Mouse (Mus musculus) stomach, postnatal 0 days (tissue): ENCODE results near the gene Col23a1. TPM values are rescaled to one million over a fixed set of nuclear protein-coding genes. Genes with fewer than 3 reads are reported as not detected.

ENCODE experiments used
- ATAC-seq: fragments of 200-750 bp; cut with Nextera tagmentation; 2 replicates; pipeline ENCODE4 v1.8.0; 2017; ENCODE audit not compliant: low FRiP score, low TSS enrichment
- DNase-seq: peaks from one replicate; pipeline ENCODE4 v3.0.0-alpha.2; 2016; ENCODE audit warnings: low spot score
- H3K27ac ChIP-seq: fragments of 300-500 bp; sonication (generic); replicated peaks from 2 replicates; pipeline ENCODE4 v1.5.1; 2014; ENCODE audit warnings: mild to moderate bottlenecking, control low read depth
- H3K27me3 ChIP-seq: fragments of 300-500 bp; sonication (generic); 2 replicates; pipeline ENCODE4 v1.6.1; 2014; ENCODE audit warnings: low read length; ENCODE audit not compliant: control insufficient read depth, insufficient read depth
- H3K36me3 ChIP-seq: fragments of 300-500 bp; sonication (generic); 2 replicates; pipeline ENCODE4 v1.6.1; 2014; ENCODE audit warnings: low read length, mixed read lengths; ENCODE audit not compliant: control insufficient read depth, insufficient read depth
- H3K4me1 ChIP-seq: fragments of 300-500 bp; sonication (generic); replicated peaks from 2 replicates; pipeline ENCODE4 v1.6.1; 2014; ENCODE audit warnings: antibody characterized with exemption; ENCODE audit not compliant: control insufficient read depth, insufficient read depth
- H3K4me2 ChIP-seq: fragments of 300-500 bp; sonication (generic); replicated peaks from 2 replicates; pipeline ENCODE4 v1.6.1; 2014; ENCODE audit warnings: low read depth, mild to moderate bottlenecking, control low read depth, moderate library complexity
- H3K4me3 ChIP-seq: fragments of 300-500 bp; sonication (generic); 2 replicates; pipeline ENCODE4 v1.5.1; 2014; ENCODE audit warnings: low read depth, low read length, control low read depth
- H3K9ac ChIP-seq: fragments of 300-500 bp; sonication (generic); 2 replicates; pipeline ENCODE4 v1.6.1; 2014; ENCODE audit warnings: mild to moderate bottlenecking, low read length, control low read depth, mixed read lengths
- H3K9me3 ChIP-seq: fragments of 300-500 bp; sonication (generic); 2 replicates; pipeline ENCODE4 v1.6.1; 2016; ENCODE audit warnings: low read length; ENCODE audit not compliant: control insufficient read depth
- CTCF ChIP-seq: IDR thresholded peaks from 2 replicates; pipeline ENCODE4 v1.5.1; 2016; ENCODE audit warnings: antibody characterized with exemption, low read depth, mild to moderate bottlenecking, moderate library complexity
- EP300 ChIP-seq: optimal IDR thresholded peaks from 2 replicates; pipeline ENCODE3; 2016; ENCODE audit warnings: antibody characterized with exemption
- WGBS: fragments of 180-500 bp; shearing (Covaris S2); extraction: QIAGEN DNeasy Blood & Tissue Kit; methylation state at CpG from one replicate; pipeline ENCODE4 v1.1.7; 2014; 5-methylcytosine and 5-hydroxymethylcytosine counted together
- polyA plus RNA-seq: library from polyadenylated mRNA; unstranded; fragments of >200 nt; fragmentation: Nextera tagmentation; extraction: Ambion mirVana; gene quantifications from 2 replicates; pipeline ENCODE4 v1.2.1, GENCODE M21; 2015

Col23a1 gene
- polyA plus RNA-seq: 2.5 and 3.8 TPM in 2 replicates

GRCm38 (mm10) chr11:51289564-51290041 is at the start of gene Col23a1:
Gene Col23a1, plus strand, starts transcription at chr11:51289920.
- under 1% methylated on average over 37 of the region's 38 CpGs for WGBS
- peak; percentile 83 for ATAC-seq
- peak; percentile 83 for DNase-seq

GRCm38 (mm10) chr11:51242897-51243296 is 46.8 kb upstream of the Col23a1 start:
- 90% methylated on average over 2 of the region's 2 CpGs for WGBS
- no peaks in the 10 kb centered on the region for H3K27me3 ChIP-seq
- no peak overlapping the region for H3K4me3 ChIP-seq
- H3K36me3 ChIP-seq: no peaks in the 10 kb centered on the region
- no peaks in the 10 kb centered on the region for H3K9me3 ChIP-seq
- H3K4me1 ChIP-seq: no peaks in the 10 kb centered on the region
- H3K9ac ChIP-seq: no peak overlapping the region
- H3K27ac ChIP-seq: no peak overlapping the region
- DNase-seq: no peak
- H3K4me2 ChIP-seq: no peak overlapping the region
- TF ChIP-seq EP300 (no peak), CTCF (no peak)
- ATAC-seq: no peak

More at GRCm38 (mm10) chr11:51289564-51290041, at the start of gene Col23a1:
- peak within 1 kb of the TSS; percentile 76 for H3K27ac ChIP-seq
- TF ChIP-seq CTCF (peak; percentile 98), EP300 (no peak)
- H3K36me3 ChIP-seq: no peaks in the 10 kb centered on the region
- H3K4me2 ChIP-seq: peak within 1 kb of the TSS; percentile 91
- H3K4me3 ChIP-seq: peak within 1 kb of the TSS; percentile 66
- H3K9ac ChIP-seq: peak within 1 kb of the TSS; percentile 68
- no peaks in the 10 kb centered on the region for H3K9me3 ChIP-seq
- H3K27me3 ChIP-seq: no peaks in the 10 kb centered on the region
- 0 out of 2 replicates have a peak, but pooled peaks cover 2% of the 10 kb centered on the region for H3K4me1 ChIP-seq

- Histone ChIP-seq H3K9ac (no peak overlapping the region), H3K27me3 (no peaks in the 10 kb centered on the region), H3K4me3 (no peak overlapping the region), H3K36me3 (no peaks in the 10 kb centered on the region), H3K4me1 (no peaks in the 10 kb centered on the region), H3K27ac (no peak overlapping the region), H3K9me3 (no peaks in the 10 kb centered on the region), H3K4me2 (no peak overlapping the region)
- DNase-seq (no peak), ATAC-seq (no peak)
- TF ChIP-seq EP300 (no peak), CTCF (no peak)
- 93% methylated on average over 4 of the region's 4 CpGs for WGBS
Measured at GRCm38 (mm10) chr11:51257006-51257405, 32.7 kb upstream of the Col23a1 start.

GRCm38 (mm10) chr11:51261680-51262219 is 28.0 kb upstream of the Col23a1 start, which contains the start of gene Clk4:
Gene Clk4, plus strand, starts transcription at chr11:51261730.
- Histone ChIP-seq H3K4me3 (peak within 1 kb of the TSS; percentile 93), H3K4me2 (peak within 1 kb of the TSS; percentile 60), H3K27ac (peak within 1 kb of the TSS; percentile 98), H3K36me3 (no peaks in the 10 kb centered on the region; the same call in 1 of the 2 replicates), H3K9me3 (no peaks in the 10 kb centered on the region), H3K9ac (peak within 1 kb of the TSS; percentile 52), H3K27me3 (no peaks in the 10 kb centered on the region), H3K4me1 (peaks cover 5% of the 10 kb centered on the region)
- ATAC-seq (no peak), DNase-seq (no peak)
- no peak for TF ChIP-seq EP300
- TF ChIP-seq CTCF: no peak
- 82% methylated on average over 3 of the region's 3 CpGs for WGBS

GRCm38 (mm10) chr11:51262342-51263285 is 27.1 kb upstream of the Col23a1 start, which contains the start of gene BC049762:
Gene BC049762, minus strand, starts transcription at chr11:51263046.
- Histone ChIP-seq H3K4me2 (peak within 1 kb of the TSS; percentile 60), H3K4me3 (peak within 1 kb of the TSS; percentile 93), H3K4me1 (peaks cover 5% of the 10 kb centered on the region), H3K9ac (peak within 1 kb of the TSS; percentile 98), H3K9me3 (no peaks in the 10 kb centered on the region), H3K27ac (peak within 1 kb of the TSS; percentile 98), H3K27me3 (no peaks in the 10 kb centered on the region), H3K36me3 (no peaks in the 10 kb centered on the region; the same call in 1 of the 2 replicates)
- TF ChIP-seq EP300 (no peak), CTCF (peak; percentile 62)
- ATAC-seq (peak; percentile 97), DNase-seq (peak; percentile 99)
- WGBS: 8% methylated on average over 57 of the region's 57 CpGs
